Mouse (Mus musculus) intestine, embryonic 14.5 days (tissue): ENCODE measurements around the gene Cdh23. TPM values are rescaled to one million over a fixed set of nuclear protein-coding genes. Genes with fewer than 3 reads are reported as not detected.

Experiments
- ATAC-seq: fragments of 200-750 bp; cut with Nextera tagmentation; replicated peaks from 2 replicates; pipeline ENCODE4 v1.8.0; 2017; ENCODE audit warnings: low read depth, moderate number of reproducible peaks, moderate TSS enrichment, moderate library complexity; ENCODE audit not compliant: low FRiP score, low TSS enrichment
- DNase-seq: peaks from one replicate; pipeline ENCODE4 v3.0.0-alpha.2; 2018; ENCODE audit warnings: low spot score
- H3K27ac ChIP-seq: fragments of 300-500 bp; sonication (generic); 2 replicates; pipeline ENCODE4 v1.5.1; 2014; ENCODE audit warnings: low read depth, mild to moderate bottlenecking, control low read depth
- H3K27me3 ChIP-seq: fragments of 300-500 bp; sonication (generic); replicated peaks from 2 replicates; pipeline ENCODE4 v1.6.1; 2014; ENCODE audit warnings: low read length, control low read depth; ENCODE audit not compliant: control insufficient read depth, insufficient read depth
- H3K36me3 ChIP-seq: fragments of 300-500 bp; sonication (generic); 2 replicates; pipeline ENCODE4 v1.6.1; 2014; ENCODE audit warnings: low read length, control low read depth; ENCODE audit not compliant: control insufficient read depth, insufficient read depth
- H3K4me1 ChIP-seq: fragments of 300-500 bp; sonication (generic); replicated peaks from 2 replicates; pipeline ENCODE4 v1.6.1; 2014; ENCODE audit warnings: low read length, control low read depth, mixed read lengths; ENCODE audit not compliant: control insufficient read depth, insufficient read depth
- H3K4me2 ChIP-seq: fragments of 300-500 bp; sonication (generic); 2 replicates; pipeline ENCODE4 v1.6.1; 2014; ENCODE audit warnings: low read length
- H3K4me3 ChIP-seq: fragments of 300-500 bp; sonication (generic); 2 replicates; pipeline ENCODE4 v1.5.1; 2014; ENCODE audit warnings: low read depth, low read length, control low read depth, mixed read lengths
- H3K9ac ChIP-seq: fragments of 300-500 bp; sonication (generic); 2 replicates; pipeline ENCODE4 v1.6.1; 2014; ENCODE audit warnings: mild to moderate bottlenecking, low read length
- H3K9me3 ChIP-seq: fragments of 300-500 bp; sonication (generic); 2 replicates; pipeline ENCODE4 v1.6.1; 2016; ENCODE audit warnings: low read length, control low read depth; ENCODE audit not compliant: control insufficient read depth
- WGBS: fragments of 180-500 bp; shearing (Covaris S2); extraction: QIAGEN DNeasy Blood & Tissue Kit; methylation state at CpG from one replicate; pipeline ENCODE4 v1.1.7; 2014; 5-methylcytosine and 5-hydroxymethylcytosine counted together
- polyA plus RNA-seq: library from polyadenylated mRNA; unstranded; fragments of >200 nt; fragmentation: Nextera tagmentation; extraction: Ambion mirVana; gene quantifications from 2 replicates; pipeline ENCODE4 v1.2.1, GENCODE M21; 2014

The Cdh23 gene
- polyA plus RNA-seq, 1 experiment from 2014 or later: 1.0 TPM

DNA sequence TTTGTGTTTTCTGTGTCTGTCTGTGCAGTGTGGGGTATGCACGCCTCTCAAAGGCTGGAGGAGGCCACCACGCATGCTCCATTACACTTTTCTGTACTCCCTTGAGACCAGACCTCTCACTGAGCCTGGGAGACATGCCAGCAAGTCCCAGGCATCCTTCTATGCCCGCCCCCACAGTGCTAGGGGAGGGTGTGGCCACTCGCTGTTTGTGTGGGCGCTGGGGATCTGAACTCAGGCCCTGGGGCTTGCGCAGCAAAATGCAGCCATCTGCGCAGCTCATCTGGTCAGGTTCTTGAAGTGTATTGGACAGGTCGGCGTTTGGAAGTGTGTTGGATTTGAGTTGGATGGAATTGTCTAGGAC, 416.4 kb downstream of the Cdh23 start:
- Histone ChIP-seq H3K27me3 (no peaks in the 10 kb centered on the region), H3K4me3 (no peak overlapping the region), H3K9ac (no peak overlapping the region), H3K4me2 (peak overlapping the region; percentile 89; the same call in 1 of the 2 replicates), H3K36me3 (no peaks in the 10 kb centered on the region), H3K27ac (no peak overlapping the region), H3K4me1 (peaks cover 41% of the 10 kb centered on the region), H3K9me3 (no peaks in the 10 kb centered on the region)
- ATAC-seq (no peak), DNase-seq (no peak)
- WGBS: 87% methylated on average over 9 of the region's 9 CpGs

DNA sequence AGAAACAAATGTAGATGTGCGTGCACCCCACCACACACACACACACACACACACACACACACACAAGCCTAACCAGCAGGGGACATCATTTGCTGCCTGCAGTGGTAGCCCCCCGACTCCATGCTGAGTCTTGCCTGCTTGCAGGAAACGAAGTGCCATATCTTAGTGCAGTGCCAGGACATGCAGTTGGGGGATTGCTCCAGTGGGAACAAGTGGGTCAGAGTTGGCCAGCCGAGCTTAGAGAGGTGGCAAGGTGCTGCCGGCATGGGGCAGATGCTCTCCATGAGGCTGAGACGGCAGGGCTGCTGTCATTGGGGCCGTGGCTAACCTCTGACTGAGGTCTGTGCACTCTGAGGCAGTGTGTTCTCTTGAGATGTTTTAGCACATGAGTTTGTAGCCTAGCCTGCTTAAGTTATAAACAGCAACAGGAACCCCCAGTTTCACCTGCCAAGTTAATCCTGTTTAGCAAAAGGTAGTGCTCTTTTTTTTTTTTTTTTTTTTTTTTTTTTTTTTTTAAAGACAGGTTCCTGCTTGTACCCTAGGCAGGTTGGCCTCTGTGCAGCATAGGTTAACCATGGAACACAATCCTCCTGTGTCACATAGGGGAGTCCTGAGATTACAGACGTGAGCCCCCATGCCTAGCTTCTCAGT, 416.9 kb downstream of the Cdh23 start:
- no peak for DNase-seq
- WGBS: 74% methylated on average over 8 of the region's 8 CpGs
- H3K27me3 ChIP-seq: no peaks in the 10 kb centered on the region
- no peak overlapping the region for H3K4me3 ChIP-seq
- H3K36me3 ChIP-seq: no peaks in the 10 kb centered on the region
- ATAC-seq: no peak
- no peaks in the 10 kb centered on the region for H3K9me3 ChIP-seq
- peak overlapping the region; percentile 89 for H3K4me2 ChIP-seq
- peaks cover 36% of the 10 kb centered on the region for H3K4me1 ChIP-seq
- H3K9ac ChIP-seq: no peak overlapping the region
- H3K27ac ChIP-seq: no peak overlapping the region

DNA sequence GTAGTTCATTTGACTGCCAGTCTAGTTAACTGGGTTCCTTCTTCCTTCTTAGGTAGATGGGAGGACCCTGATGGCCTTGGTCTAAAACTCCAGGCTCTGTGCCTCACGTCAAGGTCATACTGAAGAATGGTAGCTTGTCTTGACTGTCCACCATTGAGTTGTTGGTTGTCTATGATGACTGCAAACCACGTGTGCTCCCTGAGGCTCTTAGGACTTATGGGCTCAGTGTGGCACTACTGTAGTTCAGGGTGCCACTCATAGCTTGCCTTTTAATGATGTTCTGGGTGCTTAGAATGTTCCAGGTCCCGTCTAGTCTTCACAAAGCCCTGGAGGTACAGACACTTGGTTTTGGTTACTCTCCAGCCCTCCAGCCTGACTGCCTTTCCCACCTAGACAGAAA, 417.5 kb downstream of the Cdh23 start:
- Histone ChIP-seq H3K27ac (no peak overlapping the region), H3K4me3 (peak overlapping the region; percentile 95), H3K4me2 (peak overlapping the region; percentile 89), H3K36me3 (no peaks in the 10 kb centered on the region), H3K9me3 (no peaks in the 10 kb centered on the region), H3K4me1 (peaks cover 33% of the 10 kb centered on the region), H3K9ac (no peak overlapping the region), H3K27me3 (no peaks in the 10 kb centered on the region)
- ATAC-seq: no peak
- WGBS: 80% methylated on average over 3 of the region's 3 CpGs
- DNase-seq: no peak

DNA sequence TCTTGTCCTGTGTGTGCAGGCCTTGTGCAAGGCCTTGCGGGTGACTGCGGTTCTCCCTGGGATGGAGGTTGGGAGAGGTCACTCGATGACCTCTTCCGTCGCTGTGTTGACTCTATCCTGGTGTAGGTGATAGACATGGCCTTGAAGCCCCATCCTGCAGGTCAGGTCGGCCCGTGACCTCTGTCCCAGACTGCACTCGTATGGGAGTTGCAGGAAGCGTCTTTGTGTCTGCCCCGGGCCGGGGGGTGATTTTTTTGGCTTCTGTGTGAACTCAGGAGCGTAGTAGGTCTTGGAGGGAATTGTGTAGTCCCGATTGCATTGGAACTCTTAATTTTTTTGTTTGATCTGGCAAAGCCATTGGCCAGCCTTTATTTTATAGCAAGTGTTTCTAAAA, 418.3 kb downstream of the Cdh23 start:
- 6% methylated on average over 13 of the region's 13 CpGs for WGBS
- peak overlapping the region; percentile 69; the same call in 1 of the 2 replicates for H3K27ac ChIP-seq
- peak overlapping the region; percentile 77 for H3K9ac ChIP-seq
- H3K4me3 ChIP-seq: peak overlapping the region; percentile 95
- ATAC-seq (no peak), DNase-seq (no peak)
- peak overlapping the region; percentile 89 for H3K4me2 ChIP-seq
- peaks cover 30% of the 10 kb centered on the region for H3K4me1 ChIP-seq
- no peaks in the 10 kb centered on the region for H3K9me3 ChIP-seq
- H3K27me3 ChIP-seq: no peaks in the 10 kb centered on the region
- no peaks in the 10 kb centered on the region for H3K36me3 ChIP-seq

DNA sequence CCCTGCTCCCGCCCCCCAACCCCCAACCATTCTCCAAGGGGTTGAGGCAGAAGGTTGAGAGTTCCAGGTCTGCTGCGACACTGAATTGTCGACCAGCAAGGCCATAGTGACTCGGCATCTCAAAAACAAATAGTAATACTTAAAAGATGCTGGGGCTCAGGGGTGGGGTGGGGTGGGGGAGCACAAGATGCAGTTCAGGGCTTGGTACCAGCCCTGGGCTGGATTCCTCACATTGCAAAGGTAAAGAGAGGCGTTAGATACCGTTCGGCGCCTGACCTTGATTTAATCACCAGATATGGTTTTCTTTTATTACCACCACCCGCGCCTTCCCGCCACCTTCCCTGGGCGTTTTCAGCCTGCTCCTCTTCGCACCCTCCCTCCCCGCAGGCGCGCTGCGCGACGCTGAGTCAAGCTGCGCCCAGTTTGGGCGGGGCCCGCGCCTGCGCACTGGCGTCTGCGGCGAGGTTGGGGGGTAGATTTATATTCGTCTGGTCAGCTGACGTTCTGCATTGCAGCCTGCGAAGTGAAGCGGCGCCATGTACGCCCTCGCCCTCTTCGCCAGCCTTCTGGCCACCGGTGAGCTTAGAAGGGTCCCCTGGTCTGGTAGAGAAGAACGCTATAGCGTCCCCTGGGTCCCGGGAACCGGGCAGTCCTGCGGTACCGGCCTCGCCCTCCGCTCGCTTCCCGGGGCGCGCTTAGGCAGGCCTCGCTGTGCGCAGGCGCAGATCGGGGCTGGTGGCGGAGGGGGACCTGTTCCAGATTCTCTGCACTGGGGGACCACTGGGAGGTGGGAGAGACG, 418.9 kb downstream of the Cdh23 start, which contains the start of gene Psap:
Gene Psap (plus strand): TSS at position 421 of the 799 bp plus-strand sequence.
- Histone ChIP-seq H3K27ac (peak within 1 kb of the TSS; percentile 69), H3K27me3 (no peaks in the 10 kb centered on the region), H3K9ac (peak within 1 kb of the TSS; percentile 77), H3K4me2 (peak within 1 kb of the TSS; percentile 89), H3K9me3 (no peaks in the 10 kb centered on the region), H3K4me1 (peaks cover 35% of the 10 kb centered on the region), H3K36me3 (no peaks in the 10 kb centered on the region), H3K4me3 (peak within 1 kb of the TSS; percentile 95)
- peak; percentile 97 for DNase-seq
- peak; percentile 88 for ATAC-seq
- WGBS: 3% methylated on average over 52 of the region's 54 CpGs

DNA sequence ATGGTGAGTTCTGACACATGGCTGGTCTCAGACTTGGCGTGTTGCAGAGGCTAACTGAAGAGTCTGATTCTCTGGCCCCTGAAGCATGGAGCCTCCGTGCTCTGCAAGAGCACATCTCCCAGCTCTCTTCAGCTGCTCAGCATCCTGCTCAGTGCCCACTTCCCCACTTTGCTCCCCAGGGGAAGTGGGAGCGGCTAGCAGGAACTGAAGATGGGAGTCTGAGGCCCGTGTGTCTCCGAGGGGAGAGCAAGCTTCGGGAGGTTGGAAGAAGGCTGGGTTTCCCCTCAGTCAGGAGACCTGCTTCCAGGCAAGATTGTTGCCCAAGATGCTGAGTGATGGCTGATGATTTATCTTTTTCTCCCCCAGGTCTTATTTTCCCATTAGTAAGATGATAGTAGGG, 422.9 kb downstream of the Cdh23 start:
- no peaks in the 10 kb centered on the region for H3K27me3 ChIP-seq
- H3K9me3 ChIP-seq: no peaks in the 10 kb centered on the region
- H3K4me1 ChIP-seq: peaks cover 31% of the 10 kb centered on the region
- H3K27ac ChIP-seq: no peak overlapping the region
- H3K9ac ChIP-seq: no peak overlapping the region
- 41% methylated on average over 6 of the region's 6 CpGs for WGBS
- H3K4me3 ChIP-seq: no peak overlapping the region
- no peaks in the 10 kb centered on the region for H3K36me3 ChIP-seq
- ATAC-seq (no peak), DNase-seq (no peak)
- no peak overlapping the region for H3K4me2 ChIP-seq

DNA sequence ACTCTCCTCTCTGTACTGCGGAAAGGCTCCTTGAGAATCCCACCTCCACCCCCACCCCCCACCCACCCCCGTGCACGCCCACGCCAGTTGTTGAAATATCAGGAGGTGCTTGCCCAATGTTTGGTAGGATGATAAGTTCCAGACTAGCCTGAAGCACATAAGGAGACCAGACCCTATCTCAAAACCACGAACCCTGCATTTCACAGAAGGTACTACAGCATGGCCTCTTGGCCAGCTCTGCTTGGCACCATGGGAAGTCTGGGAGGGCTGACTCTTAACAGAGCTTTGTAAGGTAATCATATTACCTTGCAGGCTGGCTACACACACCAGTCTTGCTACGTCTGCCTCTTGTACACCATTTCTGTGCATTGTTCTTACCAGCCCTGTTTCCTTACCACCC, 424.0 kb downstream of the Cdh23 start:
- Histone ChIP-seq H3K4me1 (peaks cover 29% of the 10 kb centered on the region), H3K36me3 (no peaks in the 10 kb centered on the region), H3K4me2 (no peak overlapping the region), H3K9me3 (no peaks in the 10 kb centered on the region), H3K27ac (no peak overlapping the region), H3K4me3 (no peak overlapping the region), H3K9ac (no peak overlapping the region), H3K27me3 (no peaks in the 10 kb centered on the region)
- ATAC-seq (no peak), DNase-seq (no peak)
- WGBS: 14% methylated on average over 6 of the region's 6 CpGs

DNA sequence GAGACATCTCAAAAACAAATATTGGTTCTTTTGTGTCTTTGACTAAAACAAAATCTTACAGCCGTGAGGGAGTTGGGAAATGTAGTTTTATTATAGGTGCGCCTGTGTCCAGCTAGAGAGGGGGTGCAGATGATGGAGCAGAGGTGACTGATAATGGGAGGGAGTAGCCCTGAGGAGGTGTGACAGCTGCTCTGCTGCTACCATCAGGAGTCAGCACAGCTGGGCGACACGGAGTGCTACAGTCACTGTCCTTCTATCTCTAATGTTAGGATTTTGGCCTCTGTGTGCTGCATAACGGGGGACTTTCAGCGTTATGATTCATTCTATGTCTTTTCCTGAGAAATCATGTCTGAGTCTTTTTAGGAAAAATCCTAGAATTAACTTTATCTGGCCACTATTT, 425.3 kb downstream of the Cdh23 start:
- Histone ChIP-seq H3K4me1 (peaks cover 25% of the 10 kb centered on the region), H3K36me3 (no peaks in the 10 kb centered on the region), H3K4me2 (no peak overlapping the region), H3K27me3 (no peaks in the 10 kb centered on the region), H3K4me3 (no peak overlapping the region), H3K9ac (no peak overlapping the region), H3K27ac (no peak overlapping the region), H3K9me3 (no peaks in the 10 kb centered on the region)
- no peak for DNase-seq
- ATAC-seq: no peak; the same call in 1 of the 2 replicates
- WGBS: 51% methylated on average over 6 of the region's 6 CpGs
